Comparison of ENCODE assay signal across 8 mouse cellular contexts in genomic region chr6:115853985-115854384, GRCm38 (mm10). TPM values are rescaled to one million over a fixed set of nuclear protein-coding genes. Genes with fewer than 3 reads are reported as not detected.
DNase-seq lines count a peak whose midpoint lies in the region; ATAC-seq and TF ChIP-seq lines count a peak whose summit lies in the region.

No protein-coding gene starts in this region.

- H3K9me3 ChIP-seq in heart, embryonic 12.5 days (replicated peaks), result no peaks in the 10 kb centered on the region
- H3K9me3 ChIP-seq in MEL (replicated peaks; ENCODE audit: insufficient read depth, low read length), result no peaks in the 10 kb centered on the region
- H3K9me3 ChIP-seq in hindbrain, embryonic 12.5 days (replicated peaks), result no peaks in the 10 kb centered on the region
- H3K9me3 ChIP-seq in midbrain, embryonic 13.5 days, result no peaks in the 10 kb centered on the region

- H3K27ac ChIP-seq in heart, embryonic 12.5 days (ENCODE audit: poor library complexity, severe bottlenecking), result peak overlapping the region; percentile 90
- peak overlapping the region; percentile 18 for H3K27ac ChIP-seq in MEL (ENCODE audit: control insufficient read depth, low read depth, low read length)
- H3K27ac ChIP-seq in hindbrain, embryonic 12.5 days, result peak overlapping the region; percentile 83
- peak overlapping the region; percentile 80 for H3K27ac ChIP-seq in midbrain, embryonic 13.5 days

- H3K4me3 ChIP-seq in heart, embryonic 12.5 days, result peak overlapping the region; percentile 60
- peak overlapping the region; percentile 56 to 60 for H3K4me3 ChIP-seq in MEL (ENCODE audit: control insufficient read depth in 1 of 2, insufficient read depth in 1 of 2, low read depth in 2 of 2, low read length in 2 of 2)
- peak overlapping the region; percentile 52 for H3K4me3 ChIP-seq in hindbrain, embryonic 12.5 days
- peak overlapping the region; percentile 53 for H3K4me3 ChIP-seq in midbrain, embryonic 13.5 days (replicated peaks)

- peak overlapping the region; percentile 75 for H3K9ac ChIP-seq in heart, embryonic 12.5 days
- H3K9ac ChIP-seq in MEL (ENCODE audit: control insufficient read depth, low read depth, low read length, poor library complexity, severe bottlenecking), result peak overlapping the region; percentile 47
- H3K9ac ChIP-seq in hindbrain, embryonic 12.5 days, result peak overlapping the region; percentile 61
- peak overlapping the region; percentile 51 for H3K9ac ChIP-seq in midbrain, embryonic 13.5 days (replicated peaks)

- H3K4me2 ChIP-seq in heart, embryonic 12.5 days, result peak overlapping the region; percentile 67
- peak overlapping the region; percentile 78 for H3K4me2 ChIP-seq in hindbrain, embryonic 12.5 days (replicated peaks)
- peak overlapping the region; percentile 54 for H3K4me2 ChIP-seq in midbrain, embryonic 13.5 days (replicated peaks)

- H3K36me3 ChIP-seq in heart, embryonic 12.5 days, result peaks cover 1% of the 10 kb centered on the region
- H3K36me3 ChIP-seq in MEL (ENCODE audit: control insufficient read depth in 1 of 2, insufficient read depth in 2 of 2, low read length in 2 of 2), result peaks cover 0 to 12% of the 10 kb centered on the region in 2 experiments; a peak in 2 of 4 replicates
- H3K36me3 ChIP-seq in hindbrain, embryonic 12.5 days, result peaks cover 1% of the 10 kb centered on the region; the same call in 1 of the 2 replicates
- peaks cover 8% of the 10 kb centered on the region for H3K36me3 ChIP-seq in midbrain, embryonic 13.5 days

- no peak for TF ChIP-seq CTCF in MEL (IDR thresholded peaks at IDR 0.05 in 2 of 3, conservative IDR thresholded peaks at IDR 0.05 in 1 of 3; ENCODE audit: control insufficient read depth in 1 of 3, insufficient read depth in 1 of 3, low read depth in 2 of 3, low read length in 3 of 3, poor library complexity in 1 of 3, severe bottlenecking in 1 of 3)

- peaks cover 12% of the 10 kb centered on the region for H3K79me2 ChIP-seq in MEL (ENCODE audit: control insufficient read depth, insufficient read depth, low read length, poor library complexity)

- H3K4me1 ChIP-seq in heart, embryonic 12.5 days (replicated peaks), result peaks cover 45% of the 10 kb centered on the region
- H3K4me1 ChIP-seq in MEL (ENCODE audit: control insufficient read depth in 1 of 2, insufficient read depth in 2 of 2, low read length in 2 of 2), result peaks cover 0 to 6% of the 10 kb centered on the region in 2 experiments; a peak in 1 of 4 replicates
- peaks cover 16% of the 10 kb centered on the region for H3K4me1 ChIP-seq in hindbrain, embryonic 12.5 days
- H3K4me1 ChIP-seq in midbrain, embryonic 13.5 days (replicated peaks), result peaks cover 16% of the 10 kb centered on the region

- no peaks in the 10 kb centered on the region for H3K27me3 ChIP-seq in heart, embryonic 12.5 days (replicated peaks)
- no peaks in the 10 kb centered on the region for H3K27me3 ChIP-seq in MEL (ENCODE audit: control insufficient read depth in 1 of 2, insufficient read depth in 2 of 2, low read length in 2 of 2)
- H3K27me3 ChIP-seq in hindbrain, embryonic 12.5 days, result no peaks in the 10 kb centered on the region
- no peaks in the 10 kb centered on the region for H3K27me3 ChIP-seq in midbrain, embryonic 13.5 days

- no peak for TF ChIP-seq RAD21 in MEL (IDR thresholded peaks at IDR 0.05; ENCODE audit: low read depth, low read length)

- TF ChIP-seq POLR2A in MEL (IDR thresholded peaks at IDR 0.05; ENCODE audit: control insufficient read depth in 1 of 2, insufficient read depth in 1 of 2, low read depth in 1 of 2, low read length in 2 of 2, poor library complexity in 1 of 2), result no peak

- WGBS in heart, embryonic 12.5 days, result 50% methylated on average over 7 of the region's 7 CpGs
- WGBS in hindbrain, embryonic 12.5 days, result 47% methylated on average over 7 of the region's 7 CpGs
- 43% methylated on average over 7 of the region's 7 CpGs for WGBS in midbrain, embryonic 13.5 days

- no peak for TF ChIP-seq EP300 in MEL (IDR thresholded peaks at IDR 0.05; ENCODE audit: low read depth in 1 of 2, low read length in 2 of 2)

- DNase-seq in heart, adult 8-10 months (ENCODE audit: low spot score), result no peak
- DNase-seq in MEL (ENCODE audit: low read depth, low spot score), result peak; percentile 60
- no peak for DNase-seq in urinary bladder, adult 2 months (ENCODE audit: low spot score)
- no peak for DNase-seq in urinary bladder, postnatal 36 days (ENCODE audit: low spot score in 2 of 2)

- no peak for ATAC-seq in heart, embryonic 12.5 days (ENCODE audit: insufficient number of reproducible peaks, low FRiP score)
- ATAC-seq in hindbrain, embryonic 12.5 days (ENCODE audit: low FRiP score), result no peak
- no peak for ATAC-seq in midbrain, embryonic 13.5 days
- ATAC-seq in frontal cortex, adult (ENCODE audit: low TSS enrichment), result no peak

TF ChIP-seq in MEL, 35 proteins besides CTCF, POLR2A, EP300 and RAD21:
- TF ChIP-seq ZKSCAN1 (IDR thresholded peaks at IDR 0.05; ENCODE audit: low read depth, low read length), result no peak
- TF ChIP-seq TCF12 (IDR thresholded peaks at IDR 0.05; ENCODE audit: low read depth, low read length), result no peak
- TF ChIP-seq NELFE (IDR thresholded peaks at IDR 0.05; ENCODE audit: low read depth, low read length), result no peak
- no peak for TF ChIP-seq POLR2AphosphoS2 (IDR thresholded peaks at IDR 0.05; ENCODE audit: low read length)
- no peak for TF ChIP-seq JUND (IDR thresholded peaks at IDR 0.05; ENCODE audit: low read depth, low read length)
- TF ChIP-seq USF2 (IDR thresholded peaks at IDR 0.05; ENCODE audit: borderline replicate concordance in 1 of 2, insufficient read depth in 1 of 2, low read depth in 1 of 2, low read length in 2 of 2), result no peak
- no peak for TF ChIP-seq MEF2A (IDR thresholded peaks at IDR 0.05; ENCODE audit: extremely low read depth, insufficient replicate concordance, low read depth, low read length, poor library complexity, severe bottlenecking)
- TF ChIP-seq MAFK (IDR thresholded peaks at IDR 0.05; ENCODE audit: borderline replicate concordance, low read depth, low read length), result no peak
- TF ChIP-seq TBP (IDR thresholded peaks at IDR 0.05; ENCODE audit: low read depth, low read length), result no peak
- TF ChIP-seq CHD1 (IDR thresholded peaks at IDR 0.05; ENCODE audit: low read depth, low read length), result no peak
- no peak for TF ChIP-seq GABPA (IDR thresholded peaks at IDR 0.05; ENCODE audit: low read depth, low read length)
TF ChIP-seq in MEL: peak in this region for 0.

RNA-seq across cellular contexts. Expression of gene Ift122, which starts 0.7 kb away (rescaled TPM):
- polyA plus RNA-seq in heart, embryonic 12.5 days (2016; fragmentation: Nextera tagmentation; extraction: Ambion mirVana), result 22.7 and 24.5 TPM in 2 replicates
- total RNA-seq in heart, adult 8-10 months (2022), result 1 to 10 TPM; 8.5 to 10.0 (median 9.0) TPM
- total RNA-seq in MEL (2012; rRNA removed), result 3.3 and 4.0 TPM in 2 replicates
- polyA plus RNA-seq in MEL (2012; ENCODE audit: insufficient read depth in 1 of 2, insufficient read length in 2 of 2, low read depth in 1 of 2, low replicate concordance in 2 of 2, missing spikeins in 1 of 2), result 1 to 10 TPM in 1 of 2 experiments, not detected in 1; 8.0 TPM
- 28.4 and 31.5 TPM in 2 replicates for polyA plus RNA-seq in hindbrain, embryonic 12.5 days (2016; fragmentation: Nextera tagmentation; extraction: Ambion mirVana)
- 25.8 and 28.8 TPM in 2 replicates for polyA plus RNA-seq in midbrain, embryonic 13.5 days (2015; fragmentation: Nextera tagmentation; extraction: Ambion mirVana)
- polyA plus RNA-seq in urinary bladder, adult 2 months (2012; rRNA removed), result 12.8 and 13.7 TPM in 2 replicates

RNA-seq across cellular contexts. Expression of gene Mbd4, which starts 0.8 kb away (rescaled TPM):
- polyA plus RNA-seq in heart, embryonic 12.5 days (2016; fragmentation: Nextera tagmentation; extraction: Ambion mirVana), result 11.0 and 14.2 TPM in 2 replicates
- total RNA-seq in heart, adult 8-10 months (2022), result 1 to 10 TPM in 3 of 4 experiments, under 1 TPM in 1; 0.98 to 1.5 (median 1.1) TPM
- 5.6 and 6.4 TPM in 2 replicates for total RNA-seq in MEL (2012; rRNA removed)
- polyA plus RNA-seq in MEL (2012; ENCODE audit: insufficient read depth in 1 of 2, insufficient read length in 2 of 2, low read depth in 1 of 2, low replicate concordance in 2 of 2, missing spikeins in 1 of 2), result 10 to 100 TPM in 1 of 2 experiments, not detected in 1; 10.1 TPM
- 19.8 and 22.4 TPM in 2 replicates for polyA plus RNA-seq in hindbrain, embryonic 12.5 days (2016; fragmentation: Nextera tagmentation; extraction: Ambion mirVana)
- polyA plus RNA-seq in midbrain, embryonic 13.5 days (2015; fragmentation: Nextera tagmentation; extraction: Ambion mirVana), result 14.5 and 14.9 TPM in 2 replicates
- polyA plus RNA-seq in urinary bladder, adult 2 months (2012; rRNA removed), result 4.4 and 5.0 TPM in 2 replicates

RNA-seq across cellular contexts. Expression of gene Efcab12, which starts 15.8 kb away (rescaled TPM):
- 0.54 and 0.83 TPM in 2 replicates for polyA plus RNA-seq in heart, embryonic 12.5 days (2016; fragmentation: Nextera tagmentation; extraction: Ambion mirVana)
- total RNA-seq in heart, adult 8-10 months (2022), result under 1 TPM; 0.20 to 0.53 (median 0.36) TPM
- total RNA-seq in MEL (2012; rRNA removed), result not detected in 2 replicates
- polyA plus RNA-seq in MEL (2012; ENCODE audit: insufficient read depth in 1 of 2, insufficient read length in 2 of 2, low read depth in 1 of 2, low replicate concordance in 2 of 2, missing spikeins in 1 of 2), result under 1 TPM in 1 of 2 experiments, not detected in 1; 0.11 TPM
- polyA plus RNA-seq in hindbrain, embryonic 12.5 days (2016; fragmentation: Nextera tagmentation; extraction: Ambion mirVana), result 2.3 TPM in 2 replicates
- polyA plus RNA-seq in midbrain, embryonic 13.5 days (2015; fragmentation: Nextera tagmentation; extraction: Ambion mirVana), result 2.2 and 3.2 TPM in 2 replicates
- 0.56 and 0.74 TPM in 2 replicates for polyA plus RNA-seq in urinary bladder, adult 2 months (2012; rRNA removed)

RNA-seq across cellular contexts. Expression of gene Rpl32, which starts 45.4 kb away (rescaled TPM):
- 1,366 and 1,429 TPM in 2 replicates for polyA plus RNA-seq in heart, embryonic 12.5 days (2016; fragmentation: Nextera tagmentation; extraction: Ambion mirVana)
- 100 to 1,000 TPM; 586 to 697 (median 628) TPM for total RNA-seq in heart, adult 8-10 months (2022)
- 4,686 and 5,400 TPM in 2 replicates for total RNA-seq in MEL (2012; rRNA removed)
- 1,000 to 10,000 TPM in 1 of 2 experiments, not detected in 1; 4,514 TPM for polyA plus RNA-seq in MEL (2012; ENCODE audit: insufficient read depth in 1 of 2, insufficient read length in 2 of 2, low read depth in 1 of 2, low replicate concordance in 2 of 2, missing spikeins in 1 of 2)
- 1,424 and 1,629 TPM in 2 replicates for polyA plus RNA-seq in hindbrain, embryonic 12.5 days (2016; fragmentation: Nextera tagmentation; extraction: Ambion mirVana)
- 1,380 and 1,385 TPM in 2 replicates for polyA plus RNA-seq in midbrain, embryonic 13.5 days (2015; fragmentation: Nextera tagmentation; extraction: Ambion mirVana)
- 2,458 and 3,073 TPM in 2 replicates for polyA plus RNA-seq in urinary bladder, adult 2 months (2012; rRNA removed)

Comparison
In these comparisons a context has a peak if more than half of its experiments do, and no peak if none do; other contexts are left out.
1. H3K27ac ChIP-seq: peak in every context shown above with its lines; median percentile 90 in heart, embryonic 12.5 days; 83 in hindbrain, embryonic 12.5 days; 80 in midbrain, embryonic 13.5 days; 18 in MEL.